Mouse (Mus musculus): ENCODE results near the gene Lrrc51.

Gene Lrrc51

DNA sequence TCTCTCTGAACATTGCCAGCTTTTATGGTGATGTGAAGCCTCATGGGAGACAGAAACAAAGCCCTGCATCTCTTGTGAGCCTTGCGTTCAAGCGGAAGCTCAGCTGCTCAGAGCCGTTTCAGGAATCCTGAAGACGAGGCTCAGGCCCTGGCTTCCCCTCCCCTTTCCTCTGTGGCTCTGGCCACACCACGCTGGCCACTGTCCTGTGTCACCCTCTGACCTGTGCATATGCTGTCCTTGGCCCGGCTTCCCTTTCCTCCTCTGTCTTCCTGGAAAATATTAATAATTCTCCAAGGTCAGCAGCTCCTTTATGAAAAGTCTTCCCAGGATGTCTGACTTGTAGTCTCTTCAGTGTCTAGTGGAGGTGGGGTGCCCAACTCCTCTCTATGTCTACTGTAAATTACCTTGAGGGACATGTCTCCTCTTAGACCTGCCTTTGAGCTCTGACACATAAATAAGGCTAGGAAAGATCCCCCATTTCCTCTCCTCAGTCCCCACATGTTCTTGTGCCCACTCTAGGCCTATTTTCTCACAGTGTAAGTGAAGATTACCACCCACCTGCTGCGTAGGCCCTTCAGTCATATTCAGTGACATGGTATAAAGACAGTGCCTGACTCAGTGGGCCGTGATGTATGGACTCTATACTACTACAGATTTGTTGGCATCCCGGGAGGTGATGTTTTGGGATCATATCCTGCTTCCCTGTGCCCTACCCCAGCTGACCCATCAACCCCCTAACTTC, 51.1 kb downstream of the Lrrc51 start:
- no peak for DNase-seq (ENCODE audit: low spot score)

DNA sequence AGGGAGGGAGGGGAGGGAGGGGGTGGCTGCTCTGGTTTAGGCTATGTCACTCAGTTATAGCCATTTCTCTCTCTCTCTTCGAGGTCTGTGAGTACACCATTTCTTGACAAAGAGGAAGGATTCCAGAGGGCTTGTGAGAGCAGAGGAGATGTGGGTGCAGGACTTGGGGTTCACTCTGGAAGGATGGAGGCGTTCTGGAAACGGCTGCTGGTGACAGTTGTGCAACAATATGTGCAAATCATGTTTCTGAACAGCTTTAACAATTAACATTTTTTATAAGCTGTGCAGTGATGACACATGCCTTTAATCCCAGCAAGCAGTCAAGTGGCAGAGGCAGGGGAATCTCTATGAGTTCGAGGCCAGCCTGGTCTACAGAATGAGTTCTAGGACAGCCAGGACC, 52.8 kb downstream of the Lrrc51 start:
- no peak for DNase-seq (ENCODE audit: low spot score)

DNA sequence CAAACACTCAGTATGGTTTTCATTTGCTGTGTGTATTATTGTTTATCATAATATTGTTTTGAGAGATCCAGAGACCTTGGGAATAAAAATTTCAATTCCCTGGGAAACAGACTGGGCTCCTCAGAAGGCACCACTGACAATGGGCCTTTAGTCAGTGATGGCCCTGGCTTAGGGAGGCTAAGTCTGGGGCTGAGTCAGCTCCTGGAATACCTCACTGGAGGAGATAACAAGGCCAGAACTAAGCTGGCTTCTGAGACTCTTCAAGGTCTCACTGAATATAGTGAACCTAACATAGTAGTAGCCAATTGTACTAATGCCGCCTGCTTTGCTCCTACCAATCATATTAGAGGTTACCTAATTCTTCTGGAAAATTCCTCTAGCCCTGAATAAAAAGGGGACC, 57.7 kb downstream of the Lrrc51 start:
- DNase-seq (ENCODE audit: low spot score): peak; percentile 57

DNA sequence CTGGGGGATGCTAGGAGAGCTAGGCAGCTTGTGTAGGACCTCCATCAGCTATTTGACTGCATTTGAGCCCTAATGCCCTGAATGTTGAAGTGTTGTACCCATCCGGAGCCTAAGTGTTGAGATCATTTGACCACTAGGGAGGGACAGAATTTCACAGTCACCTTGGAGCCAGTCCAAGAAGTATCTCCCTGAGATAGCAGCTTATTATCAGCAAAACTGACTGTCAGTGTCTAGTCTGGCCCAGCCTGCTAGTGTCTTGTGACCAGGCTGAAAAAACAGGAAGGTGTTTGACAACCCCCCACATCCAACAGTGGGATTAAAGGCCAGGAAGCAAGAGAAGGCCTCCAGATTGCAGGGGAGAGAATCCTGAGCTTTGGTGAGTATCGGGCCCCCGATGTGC, 62.4 kb downstream of the Lrrc51 start:
- peak; percentile 48 for DNase-seq (ENCODE audit: low spot score)

DNA sequence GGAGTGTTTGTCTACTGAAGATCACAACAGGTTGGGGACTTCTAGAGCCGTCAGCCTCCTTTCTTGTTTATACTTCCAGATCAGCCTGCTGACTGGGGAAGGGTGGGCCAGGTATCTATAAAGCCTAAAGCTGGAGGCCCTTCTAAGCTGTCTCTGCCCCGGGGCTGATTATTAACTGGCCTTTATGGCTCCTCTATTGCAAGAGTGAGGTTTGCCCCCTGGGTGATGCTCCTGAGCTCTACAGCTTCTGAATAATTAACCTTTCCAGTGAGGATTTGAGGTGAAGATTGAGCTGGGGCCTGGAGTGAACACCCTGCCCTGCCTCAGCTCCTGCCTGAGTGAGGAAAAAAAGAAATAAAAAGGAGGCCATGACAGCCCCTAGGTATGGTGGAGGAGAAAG, 63.1 kb downstream of the Lrrc51 start, which contains the start of gene Folr1:
Folr1 (minus strand) TSS at position 160 of the 400 bp plus-strand sequence.
- DNase-seq (ENCODE audit: low spot score): no peak

DNA sequence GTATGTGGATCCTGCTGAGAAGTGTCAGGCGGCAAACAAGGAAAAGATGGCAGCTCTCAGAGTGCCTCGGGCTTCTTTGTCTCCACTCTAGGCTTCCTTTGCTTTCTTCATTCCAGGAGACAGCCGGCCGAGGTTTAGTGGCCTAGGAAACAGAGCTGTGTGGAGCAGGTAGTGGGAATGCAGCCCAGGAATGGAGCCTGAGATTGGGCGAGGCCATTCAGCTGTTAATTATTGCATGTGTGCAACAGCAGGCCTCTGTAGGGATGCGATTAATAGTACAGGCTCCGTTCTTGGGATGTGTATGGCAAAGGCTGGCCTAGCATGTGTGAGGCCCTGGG, 64.6 kb downstream of the Lrrc51 start:
- no peak for DNase-seq (ENCODE audit: low spot score)

DNA sequence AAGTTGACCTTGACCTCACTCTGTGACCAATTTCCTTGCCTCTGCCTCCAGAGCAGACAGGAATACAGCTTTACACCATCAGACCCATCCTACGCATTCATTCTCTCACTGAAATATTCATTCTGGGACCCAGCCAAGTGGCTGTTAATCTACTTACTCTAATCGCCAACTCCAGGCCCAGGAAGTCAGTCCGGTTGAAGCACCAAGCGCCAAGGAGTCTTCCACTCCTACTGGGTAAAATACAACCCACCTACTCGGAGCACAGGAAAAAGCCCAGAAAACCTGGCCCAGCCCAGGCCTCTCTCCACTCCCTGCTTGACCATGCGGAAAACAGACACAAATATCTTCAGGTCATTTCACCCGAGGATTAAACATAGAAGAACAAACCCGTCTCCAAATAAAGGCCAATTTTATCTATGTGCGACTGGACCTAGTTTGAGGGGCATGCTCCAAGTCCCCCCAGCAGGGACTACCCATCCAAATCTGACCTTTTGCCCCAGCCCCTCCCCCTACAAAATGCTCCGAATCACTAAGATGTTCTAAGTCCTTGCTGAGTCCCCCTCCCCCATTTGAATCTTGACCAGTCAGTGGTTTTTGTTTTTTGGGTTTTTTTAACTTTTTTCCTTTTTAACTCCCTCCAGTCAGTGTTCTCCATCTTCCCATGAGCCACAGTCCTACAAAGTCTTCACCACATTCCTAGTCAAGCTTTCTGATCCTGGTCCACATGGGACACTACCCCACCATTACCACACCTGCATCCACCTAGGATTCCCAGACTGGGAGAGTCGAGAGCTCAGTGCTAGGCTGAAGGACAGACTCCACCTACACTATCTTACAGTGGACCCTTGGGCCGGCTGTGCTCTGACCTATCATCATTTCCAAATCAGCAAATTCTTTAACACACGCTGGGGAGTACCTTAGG, 65.2 kb downstream of the Lrrc51 start:
- peak; percentile 75 for DNase-seq (ENCODE audit: low spot score)

DNA sequence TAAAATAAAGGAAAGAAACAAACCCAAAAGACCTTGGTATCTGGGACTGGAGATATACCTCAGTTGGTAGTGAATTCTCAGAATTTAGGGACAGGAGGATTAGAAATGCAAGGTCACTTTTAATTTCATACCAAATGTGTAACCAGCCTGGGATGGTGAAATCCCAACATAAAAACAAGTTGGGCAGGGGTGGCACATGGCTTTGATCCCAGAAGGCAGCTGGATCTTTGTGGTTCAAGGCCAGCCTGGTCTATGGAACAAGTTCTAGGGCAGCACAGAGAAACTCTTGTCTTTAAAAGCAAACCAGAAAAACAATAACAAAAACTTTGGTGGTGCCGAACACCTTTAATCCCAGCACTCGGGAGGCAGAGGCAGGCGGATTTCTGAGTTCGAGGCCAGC, 66.2 kb downstream of the Lrrc51 start:
- DNase-seq (ENCODE audit: low spot score): no peak

DNA sequence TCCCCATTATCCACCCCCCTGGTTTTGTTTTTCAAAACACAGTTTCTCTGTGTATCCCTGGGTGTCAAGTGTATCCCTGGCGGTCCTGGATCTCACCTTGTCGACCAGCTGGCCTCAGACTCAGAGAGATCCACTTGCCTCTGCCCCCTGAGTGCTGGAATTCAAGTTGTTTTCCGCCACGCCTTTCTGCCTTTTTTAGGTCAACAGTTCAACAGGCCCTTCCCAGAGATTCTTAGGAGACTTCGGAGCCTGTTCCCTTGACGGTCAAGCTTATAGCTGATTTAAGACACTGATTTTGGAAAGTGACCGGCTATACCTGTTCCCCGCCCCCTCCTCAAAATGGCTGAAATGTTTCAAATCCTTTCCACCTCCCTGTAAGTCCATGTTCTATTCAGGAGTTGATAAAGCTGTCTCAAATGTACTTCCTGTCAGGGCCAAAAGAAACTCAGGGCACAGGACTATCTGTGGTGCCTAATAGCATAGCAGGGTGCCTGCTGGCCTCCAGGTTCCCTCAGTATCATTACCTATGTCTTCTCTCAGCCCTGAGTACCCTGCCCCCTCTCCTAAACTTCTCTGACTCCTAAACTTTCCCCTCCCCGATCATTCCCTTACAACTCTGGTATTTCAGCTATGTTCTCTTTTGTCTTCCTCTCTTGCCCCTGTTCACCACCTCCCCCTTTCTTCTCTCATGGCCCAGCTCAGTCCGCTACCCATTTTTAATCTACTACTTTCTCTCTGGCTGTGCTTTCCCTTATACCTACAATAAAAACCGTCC, 67.0 kb downstream of the Lrrc51 start:
- no peak for DNase-seq (ENCODE audit: low spot score)

DNA sequence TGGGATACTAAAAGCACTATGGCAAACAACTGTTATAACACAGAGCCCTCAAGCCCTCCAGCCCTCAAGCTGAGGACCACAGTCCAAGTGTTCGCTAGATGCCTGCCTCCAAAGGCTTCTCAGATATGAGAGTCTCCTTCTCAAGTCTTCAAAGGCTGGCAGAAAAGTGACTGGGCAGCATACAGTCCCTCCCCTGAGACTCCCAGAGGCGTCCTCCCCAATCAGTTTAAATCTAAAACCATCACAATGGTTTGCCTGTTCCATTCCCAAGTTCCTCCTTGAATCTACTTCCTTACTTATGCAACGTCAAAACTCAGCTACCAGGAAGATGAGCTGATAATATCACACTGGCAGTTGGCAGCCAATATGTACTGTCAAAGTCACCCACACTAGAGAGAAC, 70.3 kb downstream of the Lrrc51 start, which contains the start of gene Anapc15:
Anapc15 (plus strand) TSS at position 301 of the 400 bp plus-strand sequence.
- DNase-seq (ENCODE audit: low spot score): no peak

All from testis, postnatal 14 days (tissue).